Mouse (Mus musculus): ENCODE measurements around the gene Cyb561d2.
"Not testable (repeated sequence)": the region's sequence is repeated elsewhere in the genome, so short reads cannot be mapped to it uniquely, and the experiment has no call there.

- TF ChIP-seq CTCF (conservative IDR thresholded peaks at IDR 0.05; ENCODE audit: insufficient read depth, insufficient read length, low read depth, low read length); POLR2A (IDR thresholded peaks at IDR 0.05; ENCODE audit: low read depth, low read length): not testable (repeated sequence)
Measured at GRCm38 (mm10) chr9:107573774-107574173, 31.8 kb upstream of the Cyb561d2 start.
